Mouse (Mus musculus) midbrain, postnatal 0 days (tissue): ENCODE results near the gene Hinfp. TPM values are rescaled to one million over a fixed set of nuclear protein-coding genes. Genes with fewer than 3 reads are reported as not detected.

Experiments
- ATAC-seq: fragments of 200-750 bp; cut with Nextera tagmentation; 2 replicates; pipeline ENCODE4 v1.8.0; 2017; ENCODE audit warnings: moderate number of reproducible peaks, mild to moderate bottlenecking, moderate TSS enrichment, moderate library complexity; ENCODE audit not compliant: low FRiP score
- DNase-seq: peaks from one replicate; pipeline ENCODE4 v3.0.0-alpha.2; 2015; ENCODE audit warnings: low spot score
- H3K27ac ChIP-seq: fragments of 300-500 bp; sonication (generic); 2 replicates; pipeline ENCODE4 v1.5.1; 2014; ENCODE audit warnings: low read depth, mild to moderate bottlenecking, low read length, mixed read lengths
- H3K27me3 ChIP-seq: fragments of 300-500 bp; sonication (generic); 2 replicates; pipeline ENCODE4 v1.6.1; 2014; ENCODE audit warnings: low read length, control low read depth, mixed read lengths; ENCODE audit not compliant: insufficient read depth
- H3K36me3 ChIP-seq: fragments of 300-500 bp; sonication (generic); 2 replicates; pipeline ENCODE4 v1.6.1; 2014; ENCODE audit warnings: low read length, control low read depth, mixed read lengths; ENCODE audit not compliant: insufficient read depth
- H3K4me1 ChIP-seq: fragments of 300-500 bp; sonication (generic); 2 replicates; pipeline ENCODE4 v1.6.1; 2014; ENCODE audit warnings: mild to moderate bottlenecking, control low read depth, antibody characterized with exemption, low read length, mixed read lengths; ENCODE audit not compliant: insufficient read depth
- H3K4me2 ChIP-seq: fragments of 300-500 bp; sonication (generic); 2 replicates; pipeline ENCODE4 v1.6.1; 2014; ENCODE audit warnings: low read depth, mild to moderate bottlenecking, low read length, mixed read lengths; ENCODE audit not compliant: poor library complexity, severe bottlenecking
- H3K4me3 ChIP-seq: fragments of 300-500 bp; sonication (generic); 2 replicates; pipeline ENCODE4 v1.5.1; 2014; ENCODE audit warnings: low read depth, mild to moderate bottlenecking, low read length, moderate library complexity
- H3K9ac ChIP-seq: fragments of 300-500 bp; sonication (generic); replicated peaks from 2 replicates; pipeline ENCODE4 v1.6.1; 2014; ENCODE audit warnings: mild to moderate bottlenecking, low read length, moderate library complexity, mixed read lengths; ENCODE audit not compliant: poor library complexity, severe bottlenecking
- H3K9me3 ChIP-seq: fragments of 300-500 bp; sonication (generic); 2 replicates; pipeline ENCODE4 v1.6.1; 2016; ENCODE audit warnings: low read length, control low read depth
- CTCF ChIP-seq: IDR thresholded peaks from 2 replicates; pipeline ENCODE4 v1.5.1; 2016; ENCODE audit warnings: antibody characterized with exemption, mild to moderate bottlenecking
- WGBS: fragments of 180-500 bp; shearing (Covaris S2); extraction: QIAGEN DNeasy Blood & Tissue Kit; methylation state at CpG from one replicate; pipeline ENCODE4 v1.1.7; 2014; 5-methylcytosine and 5-hydroxymethylcytosine counted together
- microRNA-seq: library from miRNA; unstranded; fragments of <30 nt; microRNA quantifications from one replicate; pipeline ENCODE4, GENCODE M21; 2016; ENCODE audit warnings: borderline number of aligned reads
- polyA plus RNA-seq: library from polyadenylated mRNA; unstranded; fragments of >200 nt; fragmentation: Nextera tagmentation; extraction: Ambion mirVana; gene quantifications from 2 replicates; pipeline ENCODE4 v1.2.1, GENCODE M21; 2015
- total RNA-seq: library from RNA; depleted of rRNA; stranded (reverse); fragments of >200 nt; gene quantifications from 2 replicates; pipeline ENCODE4 v1.2.3, GENCODE M21; 2014; rRNA removed

Hinfp gene
- total and polyA plus RNA-seq, 2 experiments from 2014 or later: 15.2 to 21.8 TPM

- Histone ChIP-seq H3K4me1 (0 out of 2 replicates have a peak, but pooled peaks cover 8% of the 10 kb centered on the region), H3K9ac (no peak overlapping the region), H3K4me3 (no peak overlapping the region), H3K4me2 (no peak overlapping the region), H3K27ac (no peak overlapping the region), H3K36me3 (no peaks in the 10 kb centered on the region), H3K27me3 (no peaks in the 10 kb centered on the region), H3K9me3 (no peaks in the 10 kb centered on the region)
- no peak for TF ChIP-seq CTCF
- DNase-seq: no peak
- 82% methylated on average over 6 of the region's 6 CpGs for WGBS
- ATAC-seq: no peak
Observed at GRCm38 (mm10) chr9:44247907-44248306, 57.6 kb downstream of the Hinfp start.

- DNase-seq: no peak
- Histone ChIP-seq H3K4me1 (no peaks in the 10 kb centered on the region), H3K27me3 (no peaks in the 10 kb centered on the region), H3K4me3 (no peak overlapping the region), H3K9ac (no peak overlapping the region), H3K9me3 (no peaks in the 10 kb centered on the region), H3K4me2 (no peak overlapping the region), H3K27ac (no peak overlapping the region), H3K36me3 (no peaks in the 10 kb centered on the region)
- no peak for ATAC-seq
- 56% methylated on average over 2 of the region's 2 CpGs for WGBS
- TF ChIP-seq CTCF: no peak
Observed at GRCm38 (mm10) chr9:44243621-44244020, 61.9 kb downstream of the Hinfp start.

Small RNA genes lying within 50 kb of the gene (microRNA-seq; reads per million reads assigned to microRNA genes)
- gene Gm44335: not detected

Other genes starting within 250 kb of the Hinfp start
- 7.5 and 8.0 TPM in 2 replicates for gene Usp2, start 238.7 kb downstream of the Hinfp start, total RNA-seq
- gene Usp2, start 238.7 kb downstream of the Hinfp start, polyA plus RNA-seq: 14.5 and 15.1 TPM in 2 replicates
- gene Mfrp, start 203.9 kb downstream of the Hinfp start, total RNA-seq: 0.19 and 2.8 TPM in 2 replicates
- gene Mfrp, start 203.9 kb downstream of the Hinfp start, polyA plus RNA-seq: 0.05 TPM in 1 of 2 replicates, not detected in the other
- 16.6 and 29.0 TPM in 2 replicates for gene C1qtnf5, start 198.4 kb downstream of the Hinfp start, total RNA-seq
- 9.9 and 10.7 TPM in 2 replicates for gene C1qtnf5, start 198.4 kb downstream of the Hinfp start, polyA plus RNA-seq
- gene Gm49380, start 192.2 kb downstream of the Hinfp start, total RNA-seq: not detected in 2 replicates
- 0.07 and 0.27 TPM in 2 replicates for gene Gm49380, start 192.2 kb downstream of the Hinfp start, polyA plus RNA-seq
- 13.0 and 15.0 TPM in 2 replicates for gene Rnf26, start 192.2 kb downstream of the Hinfp start, total RNA-seq
- gene Rnf26, start 192.2 kb downstream of the Hinfp start, polyA plus RNA-seq: 33.4 and 34.1 TPM in 2 replicates
- gene Mcam, start 171.2 kb downstream of the Hinfp start, total RNA-seq: 14.6 and 19.9 TPM in 2 replicates
- 4.4 TPM in 2 replicates for gene Mcam, start 171.2 kb downstream of the Hinfp start, polyA plus RNA-seq
- 32.1 and 43.9 TPM in 2 replicates for gene Cbl, start 71.6 kb downstream of the Hinfp start, total RNA-seq
- gene Cbl, start 71.6 kb downstream of the Hinfp start, polyA plus RNA-seq: 14.7 and 17.3 TPM in 2 replicates
- 3.0 and 6.1 TPM in 2 replicates for gene Ccdc153, start 65.0 kb downstream of the Hinfp start, total RNA-seq
- 2.7 TPM in 2 replicates for gene Ccdc153, start 65.0 kb downstream of the Hinfp start, polyA plus RNA-seq
- 0.27 TPM in 1 of 2 replicates, not detected in the other for gene Pdzd3, start 54.2 kb downstream of the Hinfp start, total RNA-seq
- 0.58 and 0.63 TPM in 2 replicates for gene Pdzd3, start 54.2 kb downstream of the Hinfp start, polyA plus RNA-seq
- gene Nlrx1, start 37.1 kb downstream of the Hinfp start, total RNA-seq: 4.2 and 6.2 TPM in 2 replicates
- 6.0 and 6.9 TPM in 2 replicates for gene Nlrx1, start 37.1 kb downstream of the Hinfp start, polyA plus RNA-seq
- 60.0 and 65.8 TPM in 2 replicates for gene Abcg4, start 17.1 kb downstream of the Hinfp start, total RNA-seq
- 27.9 and 28.2 TPM in 2 replicates for gene Abcg4, start 17.1 kb downstream of the Hinfp start, polyA plus RNA-seq
- gene C2cd2l, start 14.6 kb upstream of the Hinfp start, total RNA-seq: 48.9 and 57.1 TPM in 2 replicates
- 22.6 and 23.6 TPM in 2 replicates for gene C2cd2l, start 14.6 kb upstream of the Hinfp start, polyA plus RNA-seq
- gene Dpagt1, start 20.3 kb upstream of the Hinfp start, total RNA-seq: 23.2 and 27.2 TPM in 2 replicates
- 33.6 and 34.1 TPM in 2 replicates for gene Dpagt1, start 20.3 kb upstream of the Hinfp start, polyA plus RNA-seq
- gene H2afx, start 29.0 kb upstream of the Hinfp start, total RNA-seq: 91.7 and 145 TPM in 2 replicates
- 112 and 119 TPM in 2 replicates for gene H2afx, start 29.0 kb upstream of the Hinfp start, polyA plus RNA-seq
- gene Hmbs, start 38.6 kb upstream of the Hinfp start, total RNA-seq: 30.1 and 31.7 TPM in 2 replicates
- gene Hmbs, start 38.6 kb upstream of the Hinfp start, polyA plus RNA-seq: 55.5 and 56.9 TPM in 2 replicates
- gene Vps11, start 56.0 kb upstream of the Hinfp start, total RNA-seq: 41.5 and 42.6 TPM in 2 replicates
- 41.5 and 43.3 TPM in 2 replicates for gene Vps11, start 56.0 kb upstream of the Hinfp start, polyA plus RNA-seq
- gene Hyou1, start 73.8 kb upstream of the Hinfp start, total RNA-seq: 64.7 and 78.8 TPM in 2 replicates
- 16.9 and 18.5 TPM in 2 replicates for gene Hyou1, start 73.8 kb upstream of the Hinfp start, polyA plus RNA-seq
- 70.7 and 99.6 TPM in 2 replicates for gene Slc37a4, start 91.2 kb upstream of the Hinfp start, total RNA-seq
- 35.9 and 42.2 TPM in 2 replicates for gene Slc37a4, start 91.2 kb upstream of the Hinfp start, polyA plus RNA-seq
- 298 and 395 TPM in 2 replicates for gene Rps25, start 101.5 kb upstream of the Hinfp start, total RNA-seq
- 1,596 and 1,621 TPM in 2 replicates for gene Rps25, start 101.5 kb upstream of the Hinfp start, polyA plus RNA-seq
- gene Trappc4, start 101.9 kb upstream of the Hinfp start, total RNA-seq: 149 and 166 TPM in 2 replicates
- 326 and 327 TPM in 2 replicates for gene Trappc4, start 101.9 kb upstream of the Hinfp start, polyA plus RNA-seq
- 20.0 and 23.2 TPM in 2 replicates for gene Ccdc84, start 112.9 kb upstream of the Hinfp start, total RNA-seq
- 30.2 and 36.1 TPM in 2 replicates for gene Ccdc84, start 112.9 kb upstream of the Hinfp start, polyA plus RNA-seq
- not detected in 2 replicates for gene Foxr1, start 135.5 kb upstream of the Hinfp start, total RNA-seq
- not detected in 2 replicates for gene Foxr1, start 135.5 kb upstream of the Hinfp start, polyA plus RNA-seq
- not detected in 2 replicates for gene Upk2, start 149.3 kb upstream of the Hinfp start, total RNA-seq
- not detected in 2 replicates for gene Upk2, start 149.3 kb upstream of the Hinfp start, polyA plus RNA-seq
- 42.1 and 61.1 TPM in 2 replicates for gene Bcl9l, start 177.2 kb upstream of the Hinfp start, total RNA-seq
- 10.0 and 10.4 TPM in 2 replicates for gene Bcl9l, start 177.2 kb upstream of the Hinfp start, polyA plus RNA-seq